Mouse (Mus musculus) E14TG2a.4 (cell line): Measurements from ENCODE around the gene Sik3.

Source experiments
- H3K27me3 ChIP-seq: 2 replicates; pipeline ENCODE4 v1.6.1; 2014; ENCODE audit warnings: low read length, control low read depth; ENCODE audit not compliant: insufficient read depth
- H3K36me3 ChIP-seq: 2 replicates; pipeline ENCODE4 v1.6.1; 2014; ENCODE audit warnings: low read length, control low read depth; ENCODE audit not compliant: insufficient read depth
- H3K4me1 ChIP-seq: replicated peaks from 2 replicates; pipeline ENCODE4 v1.6.1; 2014; ENCODE audit warnings: low read depth, low read length, control low read depth
- H3K4me3 ChIP-seq: replicated peaks from 2 replicates; pipeline ENCODE4 v1.5.1; 2014; ENCODE audit warnings: mild to moderate bottlenecking, low read length
- H3K9me3 ChIP-seq: 2 replicates; pipeline ENCODE4 v1.6.1; 2014; ENCODE audit warnings: low read length, control low read depth
- CTCF ChIP-seq: conservative IDR thresholded peaks from 2 replicates; pipeline ENCODE4 v1.5.1; 2014; ENCODE audit warnings: low read length
- NANOG ChIP-seq: IDR thresholded peaks from 2 replicates; pipeline ENCODE4 v1.6.1; 2014; ENCODE audit warnings: borderline replicate concordance, low read length, mixed read lengths
- POU5F1 ChIP-seq: IDR thresholded peaks from 2 replicates; pipeline ENCODE4 v1.6.1; 2014; ENCODE audit warnings: low read length, borderline replicate concordance

The Sik3 gene

DNA sequence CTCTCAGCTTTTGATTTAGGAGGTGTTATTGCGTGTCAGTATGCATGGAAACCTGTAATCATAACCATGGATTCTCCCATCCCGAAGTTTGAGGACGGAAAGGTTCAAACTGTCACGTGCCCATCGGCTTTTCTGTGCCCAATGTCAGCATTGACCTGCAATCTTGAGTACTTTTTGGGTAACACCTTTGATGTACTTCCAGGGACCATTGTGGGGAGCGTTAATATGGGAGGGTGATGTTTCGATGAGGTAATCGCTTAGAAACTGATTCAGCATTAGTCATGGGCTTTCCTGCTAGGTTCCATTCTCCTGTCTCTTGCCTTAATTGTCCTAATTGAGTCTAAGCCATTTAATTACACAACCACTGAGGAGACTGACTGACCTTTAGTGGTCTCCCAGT is 24.3 kb downstream of the Sik3 start:
- peaks cover 61% of the 10 kb centered on the region for H3K4me1 ChIP-seq
- no peaks in the 10 kb centered on the region for H3K36me3 ChIP-seq
- no peak overlapping the region for H3K4me3 ChIP-seq
- no peaks in the 10 kb centered on the region for H3K27me3 ChIP-seq
- H3K9me3 ChIP-seq = no peaks in the 10 kb centered on the region
- TF ChIP-seq POU5F1 (no peak), NANOG (no peak), CTCF (no peak)

DNA sequence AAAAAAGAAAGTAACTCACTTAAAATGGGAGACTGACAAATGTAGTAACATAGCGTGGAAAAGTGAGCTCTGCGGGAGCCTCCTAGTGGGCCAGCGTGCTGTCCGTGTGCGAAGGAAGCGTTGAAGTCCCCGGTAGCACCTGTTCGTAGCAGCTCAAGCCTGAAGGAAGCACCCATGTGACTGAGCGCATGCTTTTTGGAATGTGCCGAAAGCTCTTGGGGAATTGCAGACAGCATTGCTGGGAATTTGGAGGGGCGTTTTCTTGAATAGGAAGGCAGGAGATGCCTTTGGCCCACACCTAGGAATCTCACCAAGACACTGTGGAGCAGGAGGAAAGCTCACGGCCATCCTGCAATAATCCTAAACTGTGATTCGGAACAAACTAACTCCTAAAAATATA is 26.2 kb downstream of the Sik3 start:
- H3K36me3 ChIP-seq = no peaks in the 10 kb centered on the region
- H3K27me3 ChIP-seq = no peaks in the 10 kb centered on the region
- no peak for TF ChIP-seq NANOG
- no peak for TF ChIP-seq CTCF
- TF ChIP-seq POU5F1 = no peak
- peaks cover 44% of the 10 kb centered on the region for H3K4me1 ChIP-seq
- H3K9me3 ChIP-seq = no peaks in the 10 kb centered on the region
- no peak overlapping the region for H3K4me3 ChIP-seq

DNA sequence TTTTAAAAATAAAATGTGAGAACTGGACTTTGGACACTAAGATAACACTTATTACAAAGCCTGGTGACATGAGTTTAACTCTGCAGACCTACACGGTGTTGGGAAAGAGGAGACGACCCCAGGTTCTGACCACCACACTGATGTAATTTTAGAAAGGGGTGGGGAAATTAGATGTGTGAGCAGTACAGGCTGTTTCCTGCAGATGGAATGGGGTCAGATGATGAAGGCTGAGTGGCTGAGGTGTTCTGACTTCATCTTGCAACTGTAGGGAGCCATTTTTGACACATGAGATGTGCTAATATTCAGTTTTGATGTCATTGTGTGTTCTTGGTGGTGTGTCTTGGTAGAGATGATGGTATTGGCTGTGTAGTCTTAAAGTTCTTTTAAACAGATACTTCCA is 28.6 kb downstream of the Sik3 start:
- no peak overlapping the region for H3K4me3 ChIP-seq
- no peaks in the 10 kb centered on the region for H3K9me3 ChIP-seq
- H3K27me3 ChIP-seq = no peaks in the 10 kb centered on the region
- no peaks in the 10 kb centered on the region for H3K36me3 ChIP-seq
- TF ChIP-seq CTCF (no peak), NANOG (no peak), POU5F1 (no peak)
- peaks cover 27% of the 10 kb centered on the region for H3K4me1 ChIP-seq

DNA sequence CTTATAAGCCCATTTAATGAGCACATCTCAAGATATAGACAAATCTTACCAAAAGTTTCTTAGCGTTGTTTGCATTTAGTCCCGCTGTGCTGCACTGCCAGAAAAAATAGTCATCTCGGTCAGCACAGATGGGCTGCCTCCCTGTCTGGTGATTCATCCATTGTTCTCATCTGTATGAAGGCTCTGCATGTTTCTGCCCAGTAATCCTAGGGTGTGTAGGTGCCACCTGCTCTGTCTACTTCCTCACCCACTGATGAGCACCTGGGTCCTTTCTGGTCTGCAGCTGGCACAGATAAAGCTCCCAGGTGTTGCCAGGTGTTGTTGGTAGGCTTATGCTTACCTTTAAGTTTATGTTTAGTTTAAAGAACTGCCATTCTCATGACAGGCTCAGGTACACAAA is 29.8 kb downstream of the Sik3 start:
- Histone ChIP-seq H3K4me3 (no peak overlapping the region), H3K9me3 (no peaks in the 10 kb centered on the region), H3K36me3 (no peaks in the 10 kb centered on the region), H3K4me1 (peaks cover 20% of the 10 kb centered on the region), H3K27me3 (no peaks in the 10 kb centered on the region)
- TF ChIP-seq NANOG (no peak), CTCF (no peak), POU5F1 (no peak)

DNA sequence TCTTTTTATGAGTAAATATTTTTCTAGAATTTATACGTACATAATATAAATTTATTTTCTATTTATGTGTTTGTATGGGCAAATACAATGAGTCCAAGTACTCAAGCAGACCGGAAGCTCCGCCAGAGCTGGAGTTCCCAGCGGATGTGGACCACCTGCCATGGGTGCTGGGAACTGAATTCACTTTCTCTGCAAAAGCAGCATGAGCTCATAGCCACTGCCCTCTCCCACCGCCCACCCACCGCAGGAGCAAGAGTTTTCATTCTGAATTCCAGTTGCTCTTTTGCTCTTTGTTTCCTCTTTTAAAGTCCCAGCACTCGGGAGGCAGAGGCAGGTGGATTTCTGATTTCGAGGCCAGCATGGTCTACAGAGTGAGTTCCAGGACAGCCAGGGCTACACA is 31.0 kb downstream of the Sik3 start:
- H3K9me3 ChIP-seq = no peaks in the 10 kb centered on the region
- TF ChIP-seq CTCF (no peak), NANOG (no peak), POU5F1 (no peak)
- H3K4me1 ChIP-seq = peaks cover 11% of the 10 kb centered on the region
- H3K4me3 ChIP-seq = no peak overlapping the region
- H3K36me3 ChIP-seq = no peaks in the 10 kb centered on the region
- no peaks in the 10 kb centered on the region for H3K27me3 ChIP-seq

DNA sequence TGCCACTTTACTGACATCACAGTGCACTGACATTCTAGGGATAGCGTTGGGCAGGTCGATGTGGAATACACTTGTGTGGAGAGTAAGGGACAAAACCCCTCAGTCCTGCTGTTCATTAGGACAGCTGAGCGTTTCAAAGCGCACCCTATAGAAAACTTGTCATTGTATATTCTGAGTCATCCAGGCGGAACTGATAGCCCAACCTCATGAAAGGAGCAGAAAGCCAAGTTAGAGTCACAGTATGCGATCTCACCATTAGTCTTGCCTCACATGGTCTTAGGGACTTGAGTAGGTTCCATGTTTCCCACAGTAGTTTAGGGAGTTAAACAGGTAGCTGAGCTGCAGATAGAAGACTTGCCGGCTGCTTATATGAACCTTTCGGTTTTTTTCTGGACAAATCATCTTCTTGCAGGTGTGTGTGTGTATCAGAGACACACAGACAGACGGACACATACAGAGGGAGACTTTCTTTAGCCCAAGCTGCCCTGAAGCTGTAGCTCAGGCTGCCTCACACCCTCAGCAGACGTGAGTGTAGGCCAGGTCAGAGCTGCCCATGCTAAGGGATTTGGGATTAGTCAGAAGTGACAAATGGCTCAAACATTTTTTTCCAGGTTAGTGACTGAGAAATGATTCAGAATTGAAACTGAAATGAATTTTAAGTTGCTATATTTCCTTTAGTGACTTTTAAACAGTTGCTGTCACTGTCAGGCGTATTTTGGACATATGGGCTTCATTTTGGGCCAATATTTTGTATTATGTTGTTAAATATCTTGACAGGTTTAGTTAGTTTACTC is 34.3 kb downstream of the Sik3 start:
- H3K4me3 ChIP-seq = no peak overlapping the region
- TF ChIP-seq CTCF (no peak), NANOG (no peak), POU5F1 (no peak)

DNA sequence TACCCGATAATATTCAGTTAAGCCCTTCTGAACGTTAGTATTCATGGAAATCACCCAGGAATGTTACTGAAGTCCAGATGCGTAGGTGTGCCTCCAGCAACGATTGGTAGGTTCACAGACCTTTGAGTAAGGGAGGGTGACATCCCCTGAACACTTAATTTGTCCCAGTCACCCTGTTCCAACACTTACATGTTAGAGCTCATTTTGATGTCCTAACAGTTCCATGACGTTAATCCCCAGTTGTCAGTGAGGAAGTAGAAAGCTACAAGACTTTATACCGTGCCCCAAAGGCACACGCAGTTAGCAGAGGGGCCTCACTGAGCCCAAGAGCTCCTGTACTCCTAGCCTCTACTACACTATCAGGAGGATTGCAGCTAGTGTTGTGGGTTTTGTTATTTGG is 36.9 kb downstream of the Sik3 start:
- no peak overlapping the region for H3K4me3 ChIP-seq
- no peaks in the 10 kb centered on the region for H3K27me3 ChIP-seq
- no peaks in the 10 kb centered on the region for H3K9me3 ChIP-seq
- TF ChIP-seq NANOG (no peak), POU5F1 (no peak)
- H3K36me3 ChIP-seq = no peaks in the 10 kb centered on the region
- H3K4me1 ChIP-seq = peaks cover 23% of the 10 kb centered on the region

More for the DNA sequence above, 34.3 kb downstream of the Sik3 start:
- Histone ChIP-seq H3K9me3 (no peaks in the 10 kb centered on the region), H3K27me3 (no peaks in the 10 kb centered on the region), H3K4me1 (peaks cover 16% of the 10 kb centered on the region), H3K36me3 (no peaks in the 10 kb centered on the region)

DNA sequence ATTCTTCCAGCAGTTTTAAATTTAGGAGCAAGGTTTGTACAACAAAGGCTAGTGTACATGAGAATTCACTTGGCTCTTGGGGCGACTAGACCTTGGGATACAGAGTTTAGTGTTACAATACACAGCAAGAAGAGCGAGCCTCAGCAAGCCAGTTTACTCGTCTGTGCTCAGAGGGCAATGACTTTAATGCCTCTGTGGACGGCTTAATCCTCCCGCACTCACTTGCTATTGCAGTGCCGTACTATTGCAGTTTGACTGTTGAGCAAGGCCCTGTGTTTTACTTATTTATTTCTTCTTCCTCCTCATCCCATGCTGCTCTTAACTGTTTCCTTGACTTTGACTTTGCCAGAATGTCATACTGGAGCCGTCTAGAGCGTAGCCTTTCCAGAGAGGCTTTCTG is 37.6 kb downstream of the Sik3 start:
- Histone ChIP-seq H3K4me3 (no peak overlapping the region), H3K4me1 (peaks cover 26% of the 10 kb centered on the region), H3K9me3 (no peaks in the 10 kb centered on the region), H3K36me3 (no peaks in the 10 kb centered on the region), H3K27me3 (no peaks in the 10 kb centered on the region)
- no peak for TF ChIP-seq CTCF
- TF ChIP-seq NANOG = no peak
- TF ChIP-seq POU5F1 = no peak

DNA sequence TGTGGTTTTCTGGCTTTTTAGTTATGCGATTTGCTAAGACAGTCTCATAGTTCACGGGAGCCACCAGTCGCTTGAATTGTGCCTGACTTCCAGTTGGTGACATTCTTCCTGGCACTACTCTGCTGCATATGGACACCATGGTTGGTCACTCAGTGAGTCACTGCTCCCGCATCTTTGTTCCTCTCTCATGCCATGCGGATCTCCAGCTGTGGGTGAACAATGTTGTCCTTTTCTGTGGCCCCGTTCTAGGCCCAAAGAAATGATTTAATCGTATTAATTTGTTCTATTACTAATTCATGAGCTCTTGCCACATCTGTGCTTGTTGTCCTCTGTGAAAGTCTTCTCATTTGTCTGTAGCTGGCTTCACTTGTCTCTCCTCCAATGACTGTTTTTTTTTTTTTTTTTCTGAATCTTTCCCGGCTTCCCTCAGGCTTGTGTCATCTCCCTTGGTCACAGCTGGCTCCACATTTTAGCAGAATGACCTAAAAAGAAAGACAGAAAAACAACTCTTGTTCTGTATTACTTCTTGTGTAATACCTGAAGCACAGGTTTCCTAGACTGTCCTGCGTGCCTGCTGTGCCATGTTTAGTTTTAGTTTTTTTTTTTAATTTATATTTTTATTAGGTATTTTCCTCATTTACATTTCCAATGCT is 40.5 kb downstream of the Sik3 start:
- Histone ChIP-seq H3K4me3 (no peak overlapping the region), H3K36me3 (no peaks in the 10 kb centered on the region), H3K4me1 (peaks cover 36% of the 10 kb centered on the region), H3K9me3 (no peaks in the 10 kb centered on the region), H3K27me3 (no peaks in the 10 kb centered on the region)
- TF ChIP-seq POU5F1 (no peak), NANOG (no peak), CTCF (no peak)
